Mouse (Mus musculus): ENCODE measurements at regions not wholly inside any gene's neighbourhood (a gene's known extent, or its start where the extent isn't known, plus 50 kb on each side); places are given as distances from the start of the nearest gene placed in this dataset.

DNA sequence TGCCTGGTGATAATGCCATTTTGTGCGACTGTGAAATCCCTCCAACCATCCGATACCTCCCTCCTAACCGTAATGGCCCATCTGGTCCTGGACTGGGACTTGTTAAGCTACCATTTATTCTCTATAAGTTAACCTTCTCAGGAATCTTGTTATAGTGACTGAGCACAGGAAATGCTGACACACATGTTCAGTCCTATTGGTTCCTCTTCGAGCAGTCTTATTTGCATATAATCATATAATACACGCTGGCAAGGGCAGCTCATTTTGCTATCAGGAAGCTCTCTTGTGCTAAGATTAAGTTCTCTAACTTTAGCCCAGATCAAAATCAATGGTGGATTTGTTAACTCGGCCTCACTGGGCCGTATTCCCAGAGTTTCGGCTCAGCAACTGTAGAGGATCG is 206.1 kb upstream of the Il12b start:
- TF ChIP-seq EP300 (optimal IDR thresholded peaks at IDR 0.05) (no peak), CTCF (IDR thresholded peaks at IDR 0.05; ENCODE audit: low read depth) (no peak)
- H3K4me3 ChIP-seq (ENCODE audit: low read depth, low read length) = no peak overlapping the region
- no peaks in the 10 kb centered on the region for H3K4me1 ChIP-seq (replicated peaks; ENCODE audit: control insufficient read depth, insufficient read depth)
- no peaks in the 10 kb centered on the region for H3K27me3 ChIP-seq (ENCODE audit: control insufficient read depth, insufficient read depth, low read length)
- no peaks in the 10 kb centered on the region for H3K9me3 ChIP-seq (ENCODE audit: control insufficient read depth, low read length)
- no peak overlapping the region for H3K9ac ChIP-seq (ENCODE audit: low read length)
- WGBS = 69% methylated on average over 9 of the region's 9 CpGs
- H3K4me2 ChIP-seq (replicated peaks; ENCODE audit: low read depth) = no peak overlapping the region
- no peaks in the 10 kb centered on the region for H3K36me3 ChIP-seq (ENCODE audit: control insufficient read depth, insufficient read depth, low read length)
- ATAC-seq (ENCODE audit: low FRiP score, low TSS enrichment) (no peak), DNase-seq (ENCODE audit: low spot score) (no peak)
- H3K27ac ChIP-seq (replicated peaks) = no peak overlapping the region

GRCm38 (mm10) chr11:44202716-44203115 is 197.1 kb upstream of the Il12b start:
- TF ChIP-seq CTCF (IDR thresholded peaks at IDR 0.05; ENCODE audit: low read depth) (no peak), EP300 (optimal IDR thresholded peaks at IDR 0.05) (no peak)
- DNase-seq (ENCODE audit: low spot score) (no peak), ATAC-seq (ENCODE audit: low FRiP score, low TSS enrichment) (no peak)
- WGBS = 46% methylated on average over 2 of the region's 2 CpGs
- H3K4me3 ChIP-seq (ENCODE audit: low read depth, low read length) = no peak overlapping the region
- no peaks in the 10 kb centered on the region for H3K4me1 ChIP-seq (replicated peaks; ENCODE audit: control insufficient read depth, insufficient read depth)
- no peaks in the 10 kb centered on the region for H3K9me3 ChIP-seq (ENCODE audit: control insufficient read depth, low read length)
- no peak overlapping the region for H3K9ac ChIP-seq (ENCODE audit: low read length)
- no peaks in the 10 kb centered on the region for H3K36me3 ChIP-seq (ENCODE audit: control insufficient read depth, insufficient read depth, low read length)
- no peak overlapping the region for H3K4me2 ChIP-seq (replicated peaks; ENCODE audit: low read depth)
- H3K27ac ChIP-seq (replicated peaks) = no peak overlapping the region
- no peaks in the 10 kb centered on the region for H3K27me3 ChIP-seq (ENCODE audit: control insufficient read depth, insufficient read depth, low read length)

DNA sequence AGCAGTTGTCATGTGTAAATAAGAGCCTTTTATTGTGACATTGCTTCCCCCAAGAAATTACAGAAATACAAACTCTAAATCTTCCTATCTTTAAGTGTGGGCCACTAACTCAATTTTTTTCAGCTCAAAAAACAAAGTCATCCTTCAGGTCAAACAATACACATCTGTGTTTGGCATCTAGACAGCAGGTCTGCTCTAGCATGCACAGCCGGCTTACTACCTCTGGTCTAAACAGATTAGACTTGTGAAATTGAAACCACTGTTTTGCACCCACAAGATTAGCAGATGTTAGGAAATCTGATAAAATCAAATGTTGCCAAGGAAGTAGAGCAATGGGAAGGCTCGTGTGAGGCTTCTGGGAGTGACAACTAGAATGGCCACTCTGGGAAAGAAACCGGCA is 195.5 kb upstream of the Il12b start:
- Histone ChIP-seq H3K27ac (replicated peaks) (no peak overlapping the region), H3K4me3 (ENCODE audit: low read depth, low read length) (no peak overlapping the region), H3K9ac (ENCODE audit: low read length) (no peak overlapping the region), H3K36me3 (ENCODE audit: control insufficient read depth, insufficient read depth, low read length) (no peaks in the 10 kb centered on the region), H3K27me3 (ENCODE audit: control insufficient read depth, insufficient read depth, low read length) (no peaks in the 10 kb centered on the region), H3K9me3 (ENCODE audit: control insufficient read depth, low read length) (no peaks in the 10 kb centered on the region), H3K4me2 (replicated peaks; ENCODE audit: low read depth) (no peak overlapping the region), H3K4me1 (replicated peaks; ENCODE audit: control insufficient read depth, insufficient read depth) (no peaks in the 10 kb centered on the region)
- ATAC-seq (ENCODE audit: low FRiP score, low TSS enrichment) (no peak), DNase-seq (ENCODE audit: low spot score) (no peak)
- 59% methylated on average over 3 of the region's 3 CpGs for WGBS
- TF ChIP-seq EP300 (optimal IDR thresholded peaks at IDR 0.05) = no peak
- no peak for TF ChIP-seq CTCF (IDR thresholded peaks at IDR 0.05; ENCODE audit: low read depth)

- Histone ChIP-seq H3K9ac (ENCODE audit: low read length) (no peak overlapping the region), H3K27me3 (ENCODE audit: control insufficient read depth, insufficient read depth, low read length) (no peaks in the 10 kb centered on the region), H3K4me1 (replicated peaks; ENCODE audit: control insufficient read depth, insufficient read depth) (no peaks in the 10 kb centered on the region), H3K27ac (replicated peaks) (no peak overlapping the region), H3K4me2 (replicated peaks; ENCODE audit: low read depth) (no peak overlapping the region), H3K9me3 (ENCODE audit: control insufficient read depth, low read length) (no peaks in the 10 kb centered on the region), H3K36me3 (ENCODE audit: control insufficient read depth, insufficient read depth, low read length) (no peaks in the 10 kb centered on the region), H3K4me3 (ENCODE audit: low read depth, low read length) (no peak overlapping the region)
- ATAC-seq (ENCODE audit: low FRiP score, low TSS enrichment) (no peak), DNase-seq (ENCODE audit: low spot score) (no peak)
- no peak for TF ChIP-seq CTCF (IDR thresholded peaks at IDR 0.05; ENCODE audit: low read depth)
- TF ChIP-seq EP300 (optimal IDR thresholded peaks at IDR 0.05) = no peak
- WGBS = 86% methylated on average over 4 of the region's 4 CpGs
Observed at GRCm38 (mm10) chr11:44206866-44207265, 193.0 kb upstream of the Il12b start.

GRCm38 (mm10) chr11:44211871-44212441 is 187.9 kb upstream of the Il12b start:
- no peaks in the 10 kb centered on the region for H3K4me1 ChIP-seq (replicated peaks; ENCODE audit: control insufficient read depth, insufficient read depth)
- TF ChIP-seq EP300 (optimal IDR thresholded peaks at IDR 0.05) (no peak), CTCF (IDR thresholded peaks at IDR 0.05; ENCODE audit: low read depth) (peak; percentile 81)
- H3K4me2 ChIP-seq (replicated peaks; ENCODE audit: low read depth) = no peak overlapping the region
- H3K27ac ChIP-seq (replicated peaks) = 0 out of 2 replicates have a peak overlapping the region, but pooled peaks have one; percentile 26
- DNase-seq (ENCODE audit: low spot score) (peak; percentile 50), ATAC-seq (ENCODE audit: low FRiP score, low TSS enrichment) (peak; percentile 69; the same call in 1 of the 2 replicates)
- no peaks in the 10 kb centered on the region for H3K27me3 ChIP-seq (ENCODE audit: control insufficient read depth, insufficient read depth, low read length)
- no peaks in the 10 kb centered on the region for H3K9me3 ChIP-seq (ENCODE audit: control insufficient read depth, low read length)
- no peak overlapping the region for H3K9ac ChIP-seq (ENCODE audit: low read length)
- 36% methylated on average over 9 of the region's 9 CpGs for WGBS
- H3K4me3 ChIP-seq (ENCODE audit: low read depth, low read length) = no peak overlapping the region
- H3K36me3 ChIP-seq (ENCODE audit: control insufficient read depth, insufficient read depth, low read length) = no peaks in the 10 kb centered on the region

DNA sequence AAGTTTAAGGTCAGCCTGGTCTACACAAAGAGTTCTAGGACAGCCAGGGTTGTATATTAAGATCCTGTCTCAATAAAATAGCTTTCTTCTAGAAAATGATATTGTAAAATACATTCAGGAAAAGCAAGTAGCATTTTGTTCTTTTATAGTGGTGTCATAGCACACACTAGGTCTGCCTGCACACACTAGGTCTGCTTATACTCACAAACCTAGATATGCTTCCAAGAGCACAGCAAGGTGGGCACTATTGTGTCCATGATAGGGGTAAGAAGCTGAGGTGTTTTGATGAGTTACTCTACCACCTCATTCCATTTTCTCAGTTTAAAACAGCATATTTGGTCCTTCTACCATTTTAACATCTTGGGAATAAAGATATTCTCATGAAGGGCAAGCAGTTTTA is 185.8 kb upstream of the Il12b start:
- Histone ChIP-seq H3K27me3 (ENCODE audit: control insufficient read depth, insufficient read depth, low read length) (no peaks in the 10 kb centered on the region), H3K9me3 (ENCODE audit: control insufficient read depth, low read length) (no peaks in the 10 kb centered on the region), H3K27ac (replicated peaks) (no peak overlapping the region), H3K4me2 (replicated peaks; ENCODE audit: low read depth) (no peak overlapping the region), H3K4me1 (replicated peaks; ENCODE audit: control insufficient read depth, insufficient read depth) (no peaks in the 10 kb centered on the region), H3K9ac (ENCODE audit: low read length) (no peak overlapping the region), H3K36me3 (ENCODE audit: control insufficient read depth, insufficient read depth, low read length) (no peaks in the 10 kb centered on the region), H3K4me3 (ENCODE audit: low read depth, low read length) (no peak overlapping the region)
- TF ChIP-seq CTCF (IDR thresholded peaks at IDR 0.05; ENCODE audit: low read depth) = no peak
- no peak for TF ChIP-seq EP300 (optimal IDR thresholded peaks at IDR 0.05)
- ATAC-seq (ENCODE audit: low FRiP score, low TSS enrichment) (no peak), DNase-seq (ENCODE audit: low spot score) (no peak)
